Comparison of ENCODE assay signal across 22 mouse cellular contexts in genomic region chr1:43491506-43492269, GRCm38 (mm10). TPM values are rescaled to one million over a fixed set of nuclear protein-coding genes. Genes with fewer than 3 reads are reported as not detected.
DNase-seq lines count a peak whose midpoint lies in the region; ATAC-seq and TF ChIP-seq lines count a peak whose summit lies in the region.
"Had no signal": no experiment of that assay in that cellular context is flagged by ENCODE, and none has a peak within 500 bp of the region (broad histone marks: within the 10 kb centered on the region; RNA-seq: fewer than 3 reads in every experiment).

No protein-coding gene starts in this region.

- H3K4me3 ChIP-seq in intestine, postnatal 0 days (ENCODE audit: low read depth, low read length), result no peak overlapping the region
- no peak overlapping the region for H3K4me3 ChIP-seq in intestine, embryonic 16.5 days (ENCODE audit: low read length)
- no peak overlapping the region for H3K4me3 ChIP-seq in kidney, embryonic 14.5 days (ENCODE audit: low read length)
- no peak overlapping the region for H3K4me3 ChIP-seq in embryonic facial prominence, embryonic 14.5 days (ENCODE audit: low read depth, low read length)
- H3K4me3 ChIP-seq in neural tube, embryonic 15.5 days (replicated peaks), result no peak overlapping the region
- H3K4me3 ChIP-seq: heart, embryonic 12.5 days; limb, embryonic 12.5 days had no signal

- H3K4me1 ChIP-seq in intestine, postnatal 0 days (replicated peaks; ENCODE audit: control insufficient read depth, insufficient read depth, low read length), result peaks cover 15% of the 10 kb centered on the region; the same call in 1 of the 2 replicates
- peaks cover 10% of the 10 kb centered on the region for H3K4me1 ChIP-seq in intestine, embryonic 16.5 days (ENCODE audit: control insufficient read depth, insufficient read depth, low read length)
- H3K4me1 ChIP-seq in kidney, embryonic 14.5 days (ENCODE audit: control insufficient read depth, insufficient read depth, low read length), result peaks cover 17% of the 10 kb centered on the region; the same call in 1 of the 2 replicates
- peaks cover 14% of the 10 kb centered on the region for H3K4me1 ChIP-seq in embryonic facial prominence, embryonic 14.5 days (ENCODE audit: control insufficient read depth, insufficient read depth, low read length)
- H3K4me1 ChIP-seq in neural tube, embryonic 15.5 days, result no peaks in the 10 kb centered on the region; the same call in 1 of the 2 replicates
- H3K4me1 ChIP-seq: limb, embryonic 12.5 days had no signal

- DNase-seq in cerebellum, postnatal 4 days (ENCODE audit: low spot score in 2 of 2), result no peak
- DNase-seq in kidney, postnatal 25 days, result peak; percentile 26 to 45
- DNase-seq in embryonic facial prominence, embryonic 14.5 days (ENCODE audit: low spot score), result peak; percentile 38
- DNase-seq: adrenal gland, postnatal 14 days; forebrain, postnatal 0 days; gastrocnemius, postnatal 14 days; heart, adult 18-20 months; heart, postnatal 10 days; liver, postnatal 0 days; thymus, adult 18-20 months; thymus, postnatal 36 days had no signal

- peak overlapping the region; percentile 21; the same call in 1 of the 2 replicates for H3K27ac ChIP-seq in intestine, postnatal 0 days (ENCODE audit: low read depth, low read length)
- no peak overlapping the region for H3K27ac ChIP-seq in intestine, embryonic 16.5 days (ENCODE audit: low read length)
- H3K27ac ChIP-seq in kidney, embryonic 14.5 days (ENCODE audit: low read depth, low read length), result no peak overlapping the region
- no peak overlapping the region for H3K27ac ChIP-seq in embryonic facial prominence, embryonic 14.5 days (replicated peaks; ENCODE audit: low read depth, low read length)
- no peak overlapping the region for H3K27ac ChIP-seq in neural tube, embryonic 15.5 days (replicated peaks)
- H3K27ac ChIP-seq: limb, embryonic 12.5 days; macrophage had no signal

- ATAC-seq in cerebellum, adult (ENCODE audit: insufficient number of reproducible peaks, low FRiP score, low TSS enrichment), result peak; percentile 74
- ATAC-seq in intestine, postnatal 0 days, result no peak
- no peak for ATAC-seq in intestine, embryonic 16.5 days
- no peak for ATAC-seq in kidney, embryonic 14.5 days (ENCODE audit: low FRiP score, low TSS enrichment)
- no peak for ATAC-seq in embryonic facial prominence, embryonic 14.5 days (ENCODE audit: low read depth)
- ATAC-seq in neural tube, embryonic 15.5 days (ENCODE audit: low FRiP score), result no peak
- ATAC-seq: forebrain, postnatal 0 days; liver, postnatal 0 days; lung, postnatal 0 days had no signal

- no peaks in the 10 kb centered on the region for H3K27me3 ChIP-seq in intestine, postnatal 0 days (replicated peaks; ENCODE audit: control insufficient read depth, insufficient read depth, low read length)
- no peaks in the 10 kb centered on the region for H3K27me3 ChIP-seq in intestine, embryonic 16.5 days (replicated peaks; ENCODE audit: control insufficient read depth, insufficient read depth, low read length)
- H3K27me3 ChIP-seq in kidney, embryonic 14.5 days (ENCODE audit: control insufficient read depth, insufficient read depth, low read length), result no peaks in the 10 kb centered on the region
- no peaks in the 10 kb centered on the region for H3K27me3 ChIP-seq in embryonic facial prominence, embryonic 14.5 days (replicated peaks; ENCODE audit: control insufficient read depth, insufficient read depth, low read length)
- H3K27me3 ChIP-seq in neural tube, embryonic 15.5 days (replicated peaks), result no peaks in the 10 kb centered on the region
- H3K27me3 ChIP-seq: heart, embryonic 12.5 days; limb, embryonic 12.5 days had no signal

- no peak for TF ChIP-seq CTCF in intestine, postnatal 0 days (IDR thresholded peaks at IDR 0.05; ENCODE audit: low read depth)

- WGBS in intestine, postnatal 0 days, result 89% methylated on average over 8 of the region's 8 CpGs
- WGBS in intestine, embryonic 16.5 days, result 95% methylated on average over 8 of the region's 8 CpGs
- 91% methylated on average over 8 of the region's 8 CpGs for WGBS in kidney, embryonic 14.5 days
- 92% methylated on average over 8 of the region's 8 CpGs for WGBS in embryonic facial prominence, embryonic 14.5 days
- WGBS in neural tube, embryonic 15.5 days, result 91% methylated on average over 8 of the region's 8 CpGs

- no peak overlapping the region for H3K9ac ChIP-seq in intestine, postnatal 0 days (ENCODE audit: low read depth, low read length)
- H3K9ac ChIP-seq in intestine, embryonic 16.5 days (ENCODE audit: low read depth, low read length), result no peak overlapping the region
- no peak overlapping the region for H3K9ac ChIP-seq in kidney, embryonic 14.5 days (ENCODE audit: low read depth, low read length)
- H3K9ac ChIP-seq in embryonic facial prominence, embryonic 14.5 days (ENCODE audit: low read depth, low read length), result no peak overlapping the region
- no peak overlapping the region for H3K9ac ChIP-seq in neural tube, embryonic 15.5 days (replicated peaks)
- H3K9ac ChIP-seq: forebrain, postnatal 0 days; heart, embryonic 12.5 days; limb, embryonic 12.5 days; liver, postnatal 0 days had no signal

- H3K36me3 ChIP-seq in intestine, postnatal 0 days (ENCODE audit: control insufficient read depth, insufficient read depth), result no peaks in the 10 kb centered on the region
- no peaks in the 10 kb centered on the region for H3K36me3 ChIP-seq in intestine, embryonic 16.5 days (ENCODE audit: control insufficient read depth, insufficient read depth, low read length)
- 0 out of 2 replicates have a peak, but pooled peaks cover 2% of the 10 kb centered on the region for H3K36me3 ChIP-seq in kidney, embryonic 14.5 days (ENCODE audit: control insufficient read depth, insufficient read depth, low read length)
- H3K36me3 ChIP-seq in embryonic facial prominence, embryonic 14.5 days (ENCODE audit: control insufficient read depth, insufficient read depth, low read length), result no peaks in the 10 kb centered on the region
- H3K36me3 ChIP-seq in neural tube, embryonic 15.5 days, result no peaks in the 10 kb centered on the region
- H3K36me3 ChIP-seq: limb, embryonic 12.5 days had no signal

- H3K9me3 ChIP-seq in intestine, postnatal 0 days (ENCODE audit: control insufficient read depth), result no peaks in the 10 kb centered on the region
- no peaks in the 10 kb centered on the region for H3K9me3 ChIP-seq in intestine, embryonic 16.5 days (ENCODE audit: control insufficient read depth, low read length)
- H3K9me3 ChIP-seq in kidney, embryonic 14.5 days (ENCODE audit: control insufficient read depth, low read length), result no peaks in the 10 kb centered on the region
- no peaks in the 10 kb centered on the region for H3K9me3 ChIP-seq in embryonic facial prominence, embryonic 14.5 days (ENCODE audit: control insufficient read depth, low read length)
- H3K9me3 ChIP-seq in neural tube, embryonic 15.5 days (replicated peaks), result no peaks in the 10 kb centered on the region
- H3K9me3 ChIP-seq: heart, embryonic 12.5 days; limb, embryonic 12.5 days had no signal

- no peak overlapping the region for H3K4me2 ChIP-seq in intestine, postnatal 0 days (replicated peaks; ENCODE audit: low read depth)
- H3K4me2 ChIP-seq in intestine, embryonic 16.5 days (ENCODE audit: low read depth, low read length), result no peak overlapping the region
- no peak overlapping the region for H3K4me2 ChIP-seq in kidney, embryonic 14.5 days (replicated peaks; ENCODE audit: low read depth, low read length)
- no peak overlapping the region for H3K4me2 ChIP-seq in embryonic facial prominence, embryonic 14.5 days (ENCODE audit: low read depth, low read length)
- no peak overlapping the region for H3K4me2 ChIP-seq in neural tube, embryonic 15.5 days
- H3K4me2 ChIP-seq: heart, embryonic 12.5 days; limb, embryonic 12.5 days; liver, embryonic 11.5 days; midbrain, embryonic 11.5 days had no signal

RNA-seq across cellular contexts. Expression of gene Nck2, which starts 47.3 kb away (rescaled TPM):
- polyA plus RNA-seq in intestine, postnatal 0 days (2015; fragmentation: Nextera tagmentation; extraction: Ambion mirVana), result 17.0 and 17.1 TPM in 2 replicates
- polyA plus RNA-seq in intestine, embryonic 16.5 days (2015; fragmentation: Nextera tagmentation; extraction: Ambion mirVana), result 21.5 and 25.2 TPM in 2 replicates
- 43.6 and 54.0 TPM in 2 replicates for polyA plus RNA-seq in kidney, embryonic 14.5 days (2014; fragmentation: Nextera tagmentation; extraction: Ambion mirVana)
- 37.3 and 40.9 TPM in 2 replicates for polyA plus RNA-seq in embryonic facial prominence, embryonic 14.5 days (2014; fragmentation: Nextera tagmentation; extraction: Ambion mirVana)
- 31.0 and 36.6 TPM in 2 replicates for polyA plus RNA-seq in neural tube, embryonic 15.5 days (2015; fragmentation: Nextera tagmentation; extraction: Ambion mirVana)

Comparison
In these comparisons a context has a peak if more than half of its experiments do, and no peak if none do; other contexts are left out.
1. DNase-seq: peak in kidney, postnatal 25 days (2 of 2) and embryonic facial prominence, embryonic 14.5 days (single experiment); none in cerebellum, postnatal 4 days (0 of 2).